Mouse (Mus musculus) heart, adult 2 months (tissue): ENCODE measurements at regions not wholly inside any gene's neighbourhood (a gene's known extent, or its start where the extent isn't known, plus 50 kb on each side); places are given as distances from the start of the nearest gene placed in this dataset.

ENCODE experiments used
- CTCF ChIP-seq: fragments of 200-600 bp; IDR thresholded peaks from 2 replicates; pipeline ENCODE4 v1.8.1; 2022; ENCODE audit warnings: antibody characterized with exemption, mild to moderate bottlenecking, moderate library complexity
- EP300 ChIP-seq: fragments of 200-500 bp; IDR thresholded peaks from 2 replicates; pipeline ENCODE4 v1.6.1; 2011; ENCODE audit warnings: low read depth, low read length, control low read depth; ENCODE audit not compliant: insufficient read depth
- POLR2A ChIP-seq: fragments of 200-500 bp; IDR thresholded peaks from 2 replicates; pipeline ENCODE4 v1.6.1; 2011; ENCODE audit warnings: mild to moderate bottlenecking, low read depth, low read length, control low read depth; ENCODE audit not compliant: insufficient read depth

GRCm38 (mm10) chr7:36456080-36456479 is 241.8 kb upstream of the Tshz3 start:
- TF ChIP-seq CTCF (no peak), EP300 (no peak), POLR2A (no peak)
